Mouse (Mus musculus) hindbrain, embryonic 16.5 days (tissue): ENCODE measurements around the gene Spaca4. TPM values are rescaled to one million over a fixed set of nuclear protein-coding genes. Genes with fewer than 3 reads are reported as not detected.

ENCODE experiments used
- ATAC-seq: fragments of 200-750 bp; cut with Nextera tagmentation; 2 replicates; pipeline ENCODE4 v1.8.0; 2017; ENCODE audit warnings: moderate TSS enrichment, moderate library complexity
- H3K27ac ChIP-seq: fragments of 300-500 bp; sonication (generic); 2 replicates; pipeline ENCODE4 v1.5.1; 2014; ENCODE audit warnings: low read depth, mild to moderate bottlenecking, control low read depth, low read length, moderate library complexity
- H3K27me3 ChIP-seq: fragments of 300-500 bp; sonication (generic); replicated peaks from 2 replicates; pipeline ENCODE4 v1.6.1; 2014; ENCODE audit warnings: low read length; ENCODE audit not compliant: control insufficient read depth, insufficient read depth
- H3K36me3 ChIP-seq: fragments of 300-500 bp; sonication (generic); 2 replicates; pipeline ENCODE4 v1.6.1; 2014; ENCODE audit warnings: mild to moderate bottlenecking, low read length, moderate library complexity, mixed read lengths; ENCODE audit not compliant: control insufficient read depth, insufficient read depth
- H3K4me1 ChIP-seq: fragments of 300-500 bp; sonication (generic); 2 replicates; pipeline ENCODE4 v1.6.1; 2014; ENCODE audit warnings: low read depth, low read length; ENCODE audit not compliant: control insufficient read depth, insufficient read depth
- H3K4me2 ChIP-seq: fragments of 300-500 bp; sonication (generic); 2 replicates; pipeline ENCODE4 v1.6.1; 2014; ENCODE audit warnings: mild to moderate bottlenecking, low read length, control low read depth, moderate library complexity
- H3K4me3 ChIP-seq: fragments of 300-500 bp; sonication (generic); 2 replicates; pipeline ENCODE4 v1.5.1; 2014; ENCODE audit warnings: mild to moderate bottlenecking, low read length, control low read depth, moderate library complexity
- H3K9ac ChIP-seq: fragments of 300-500 bp; sonication (generic); 2 replicates; pipeline ENCODE4 v1.6.1; 2014; ENCODE audit warnings: low read depth, mild to moderate bottlenecking, control low read depth, low read length, moderate library complexity
- H3K9me3 ChIP-seq: fragments of 300-500 bp; sonication (generic); 2 replicates; pipeline ENCODE4 v1.6.1; 2014; ENCODE audit warnings: mild to moderate bottlenecking, low read length, moderate library complexity; ENCODE audit not compliant: control insufficient read depth
- WGBS: fragments of 180-500 bp; shearing (Covaris S2); extraction: QIAGEN DNeasy Blood & Tissue Kit; methylation state at CpG from one replicate; pipeline ENCODE4 v1.1.7; 2014; 5-methylcytosine and 5-hydroxymethylcytosine counted together
- polyA plus RNA-seq: library from polyadenylated mRNA; unstranded; fragments of >200 nt; fragmentation: Nextera tagmentation; extraction: Ambion mirVana; gene quantifications from 2 replicates; pipeline ENCODE4 v1.2.1, GENCODE M21; 2015

Gene Spaca4
- polyA plus RNA-seq, 1 experiment from 2014 or later: not detected

- no peak overlapping the region for H3K4me3 ChIP-seq
- H3K9me3 ChIP-seq: no peaks in the 10 kb centered on the region
- no peak overlapping the region for H3K4me2 ChIP-seq
- H3K36me3 ChIP-seq: peaks cover 31% of the 10 kb centered on the region
- H3K9ac ChIP-seq: no peak overlapping the region
- WGBS: 82% methylated on average over 12 of the region's 13 CpGs
- no peak overlapping the region for H3K27ac ChIP-seq
- no peaks in the 10 kb centered on the region for H3K27me3 ChIP-seq
- peaks cover 14% of the 10 kb centered on the region for H3K4me1 ChIP-seq
- no peak for ATAC-seq
These were observed 3.3 kb downstream of the Spaca4 start for GRCm38 (mm10) chr7:45722348-45722713.

- WGBS: 59% methylated on average over 13 of the region's 13 CpGs
- Histone ChIP-seq H3K27ac (peak overlapping the region; percentile 23; the same call in 1 of the 2 replicates), H3K27me3 (no peaks in the 10 kb centered on the region), H3K4me2 (no peak overlapping the region), H3K9me3 (no peaks in the 10 kb centered on the region), H3K4me1 (peaks cover 19% of the 10 kb centered on the region), H3K9ac (no peak overlapping the region), H3K4me3 (no peak overlapping the region), H3K36me3 (peaks cover 31% of the 10 kb centered on the region)
- no peak for ATAC-seq
These were observed 3.8 kb downstream of the Spaca4 start for GRCm38 (mm10) chr7:45721642-45722347.

DNA sequence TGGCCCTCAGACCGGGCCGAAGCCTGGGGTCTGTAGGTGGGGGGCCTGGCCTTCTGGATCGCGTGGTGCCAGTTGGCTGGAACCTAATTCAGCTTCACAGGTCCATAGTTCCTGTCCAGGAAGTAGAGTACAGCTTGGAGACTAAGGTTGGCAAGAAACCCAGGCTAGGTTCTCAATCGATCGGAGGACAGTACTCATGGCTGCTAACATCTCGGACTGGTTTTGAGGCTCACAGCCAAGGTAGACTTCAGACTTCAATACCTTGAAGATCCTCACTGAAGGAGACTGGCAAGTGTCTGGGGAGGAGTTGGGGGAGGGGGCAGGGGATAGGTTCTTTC lies 4.4 kb downstream of the Spaca4 start:
- Histone ChIP-seq H3K27me3 (no peaks in the 10 kb centered on the region), H3K9me3 (no peaks in the 10 kb centered on the region), H3K4me3 (no peak overlapping the region), H3K27ac (peak overlapping the region; percentile 27; the same call in 1 of the 2 replicates), H3K9ac (no peak overlapping the region), H3K4me1 (peaks cover 25% of the 10 kb centered on the region), H3K4me2 (no peak overlapping the region), H3K36me3 (peaks cover 28% of the 10 kb centered on the region)
- WGBS: 81% methylated on average over 7 of the region's 7 CpGs
- no peak for ATAC-seq

- Histone ChIP-seq H3K4me2 (no peak within 1 kb of the TSS), H3K4me1 (peaks cover 31% of the 10 kb centered on the region), H3K4me3 (no peak within 1 kb of the TSS), H3K9me3 (no peaks in the 10 kb centered on the region), H3K27ac (peak within 1 kb of the TSS; percentile 27; the same call in 1 of the 2 replicates), H3K36me3 (peaks cover 28% of the 10 kb centered on the region), H3K27me3 (no peaks in the 10 kb centered on the region), H3K9ac (no peak within 1 kb of the TSS)
- WGBS: 82% methylated on average over 13 of the region's 14 CpGs
- ATAC-seq: no peak
These were observed 5.0 kb downstream of the Spaca4 start, which contains the start of gene Fam83e for GRCm38 (mm10) chr7:45720413-45721233. TSS of gene Fam83e (plus strand) at chr7:45721212.

DNA sequence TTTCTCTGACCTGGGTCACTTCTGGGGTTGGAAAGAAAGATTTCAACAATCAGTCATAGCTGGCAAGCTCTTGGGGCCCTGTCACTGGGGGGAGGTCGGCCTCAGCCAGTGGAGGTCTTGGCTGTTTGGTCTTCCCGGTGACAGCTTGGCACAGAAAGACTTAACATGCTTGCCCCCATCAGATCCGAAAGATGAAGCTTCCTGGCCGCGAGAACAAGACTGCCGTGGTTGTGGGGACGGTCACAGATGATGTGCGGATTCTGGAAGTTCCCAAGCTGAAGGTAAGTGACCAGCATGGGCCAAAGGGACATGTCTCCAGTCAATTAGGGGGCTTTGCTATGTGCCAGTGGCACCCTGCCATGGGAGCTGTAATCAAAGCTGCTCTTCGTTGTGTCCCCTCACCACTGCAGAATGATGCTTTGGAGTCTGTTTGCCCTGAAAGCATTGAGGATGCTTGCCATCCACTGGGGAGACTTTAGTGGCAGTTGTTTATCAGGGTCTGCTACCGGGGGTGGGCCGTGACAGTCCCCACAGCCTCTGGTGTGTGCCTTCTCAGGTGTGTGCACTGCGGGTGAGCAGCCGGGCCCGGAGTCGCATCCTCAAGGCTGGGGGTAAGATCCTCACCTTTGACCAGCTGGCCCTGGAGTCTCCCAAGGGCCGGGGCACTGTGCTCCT lies 5.7 kb downstream of the Spaca4 start:
- Histone ChIP-seq H3K27me3 (no peaks in the 10 kb centered on the region), H3K27ac (no peak overlapping the region), H3K36me3 (peaks cover 28% of the 10 kb centered on the region), H3K4me1 (peaks cover 34% of the 10 kb centered on the region), H3K9ac (peak overlapping the region; percentile 52), H3K9me3 (no peaks in the 10 kb centered on the region), H3K4me3 (no peak overlapping the region), H3K4me2 (no peak overlapping the region)
- WGBS: 92% methylated on average over 15 of the region's 16 CpGs
- no peak for ATAC-seq

DNA sequence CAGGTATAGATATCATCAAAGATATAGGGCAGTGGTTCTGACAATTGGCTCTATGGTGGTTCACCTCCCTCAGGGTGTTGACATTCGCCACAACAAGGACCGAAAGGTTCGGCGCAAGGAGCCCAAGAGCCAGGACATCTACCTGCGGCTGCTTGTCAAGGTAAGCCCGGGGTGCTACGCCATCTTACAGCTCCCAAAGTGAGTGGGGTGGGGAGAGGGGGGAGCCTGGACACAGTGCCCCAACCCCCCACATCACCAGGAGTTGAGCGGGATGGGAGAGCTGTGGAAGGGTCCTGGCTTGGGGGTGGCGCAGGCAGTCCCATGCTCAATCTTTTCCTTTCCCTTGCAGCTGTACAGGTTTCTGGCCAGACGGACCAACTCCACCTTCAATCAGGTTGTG lies 6.4 kb downstream of the Spaca4 start:
- Histone ChIP-seq H3K4me3 (peak overlapping the region; percentile 71), H3K9me3 (no peaks in the 10 kb centered on the region), H3K36me3 (peaks cover 24% of the 10 kb centered on the region), H3K27me3 (no peaks in the 10 kb centered on the region), H3K4me2 (peak overlapping the region; percentile 64), H3K9ac (peak overlapping the region; percentile 52), H3K4me1 (peaks cover 39% of the 10 kb centered on the region), H3K27ac (no peak overlapping the region)
- ATAC-seq: no peak
- whole genome bisulfite sequencing: 86% methylated on average over 10 of the region's 10 CpGs

GRCm38 (mm10) chr7:45718331-45718730 lies 7.3 kb downstream of the Spaca4 start:
- WGBS: under 1% methylated on average over 20 of the region's 20 CpGs

DNA sequence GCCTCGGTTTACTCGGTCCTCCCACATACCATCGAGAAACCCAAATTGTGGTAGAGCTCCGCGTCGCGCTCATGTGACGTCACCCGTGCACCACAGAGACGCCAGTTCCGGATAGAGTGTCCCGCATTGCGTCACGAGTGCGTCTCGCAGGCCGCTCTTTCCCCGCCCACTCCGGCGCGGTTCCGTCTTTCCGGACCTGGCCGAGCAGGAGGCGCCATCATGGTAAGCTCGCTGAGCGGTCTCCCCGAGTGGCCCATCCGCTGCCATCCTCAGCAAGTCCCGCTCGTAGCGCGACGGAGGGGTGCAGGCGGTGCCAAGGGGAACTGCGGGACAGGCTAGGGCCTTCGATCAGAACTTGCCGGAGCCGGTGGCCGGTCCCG lies 7.7 kb downstream of the Spaca4 start, which contains the start of gene Sphk2:
Gene Sphk2 (minus strand): TSS at position 85 of the 380 bp plus-strand sequence.
- no peaks in the 10 kb centered on the region for H3K9me3 ChIP-seq
- H3K36me3 ChIP-seq: peaks cover 25% of the 10 kb centered on the region
- peak within 1 kb of the TSS; percentile 92 for H3K27ac ChIP-seq
- peak within 1 kb of the TSS; percentile 87 for H3K4me2 ChIP-seq
- H3K4me1 ChIP-seq: peaks cover 42% of the 10 kb centered on the region
- under 1% methylated on average over 41 of the region's 41 CpGs for WGBS
- H3K27me3 ChIP-seq: no peaks in the 10 kb centered on the region
- ATAC-seq: peak; percentile 81
- peak within 1 kb of the TSS; percentile 71 for H3K4me3 ChIP-seq
- H3K9ac ChIP-seq: peak within 1 kb of the TSS; percentile 88

More at GRCm38 (mm10) chr7:45718331-45718730, 7.3 kb downstream of the Spaca4 start:
- peak overlapping the region; percentile 64 for H3K4me2 ChIP-seq
- peak overlapping the region; percentile 71 for H3K4me3 ChIP-seq
- H3K27ac ChIP-seq: peak overlapping the region; percentile 89
- peaks cover 21% of the 10 kb centered on the region for H3K36me3 ChIP-seq
- H3K4me1 ChIP-seq: peaks cover 42% of the 10 kb centered on the region
- peak overlapping the region; percentile 80 for H3K9ac ChIP-seq
- no peak for ATAC-seq
- H3K27me3 ChIP-seq: no peaks in the 10 kb centered on the region
- H3K9me3 ChIP-seq: no peaks in the 10 kb centered on the region
